Mouse (Mus musculus) NIH3T3 (cell line): Measurements from ENCODE around the gene Asphd1.
A peak's percentile ranks its signal among the peaks of the same experiment; 100 is the strongest.

Experiments
- DNase-seq: peaks from one replicate; pipeline ENCODE4 v3.0.0-alpha.2; 2012; ENCODE audit warnings: low read depth

Asphd1 gene

GRCm38 (mm10) chr7:126949403-126949792 is at the start of gene Asphd1:
Gene Asphd1, minus strand, starts transcription at chr7:126949582.
- DNase-seq, result no peak

- DNase-seq, result peak; percentile 32
Measured at GRCm38 (mm10) chr7:126996449-126996848, 47.1 kb upstream of the Asphd1 start.

GRCm38 (mm10) chr7:126988816-126989215 is 39.4 kb upstream of the Asphd1 start:
- no peak for DNase-seq

DNA sequence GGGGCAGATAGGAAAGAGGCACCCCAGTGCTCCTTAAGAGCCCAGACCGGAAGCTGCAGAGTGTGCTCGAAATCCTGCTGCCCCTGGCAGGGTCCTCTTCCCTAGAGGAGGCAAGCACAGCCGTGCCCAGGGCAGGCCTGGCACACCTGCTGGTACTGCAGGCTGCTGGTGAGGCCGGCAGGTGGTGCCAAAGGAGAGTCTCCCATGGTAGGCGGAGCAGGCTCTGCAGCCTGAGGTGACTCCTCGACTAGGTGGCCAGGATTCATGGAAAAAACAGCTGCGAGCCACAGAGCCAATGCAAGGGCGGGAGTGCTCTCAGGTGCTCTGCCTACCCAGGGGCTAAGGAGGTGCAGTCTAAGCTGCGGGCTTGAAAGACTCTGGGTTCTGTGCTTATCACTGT is 36.9 kb upstream of the Asphd1 start:
- peak; percentile 46 for DNase-seq

DNA sequence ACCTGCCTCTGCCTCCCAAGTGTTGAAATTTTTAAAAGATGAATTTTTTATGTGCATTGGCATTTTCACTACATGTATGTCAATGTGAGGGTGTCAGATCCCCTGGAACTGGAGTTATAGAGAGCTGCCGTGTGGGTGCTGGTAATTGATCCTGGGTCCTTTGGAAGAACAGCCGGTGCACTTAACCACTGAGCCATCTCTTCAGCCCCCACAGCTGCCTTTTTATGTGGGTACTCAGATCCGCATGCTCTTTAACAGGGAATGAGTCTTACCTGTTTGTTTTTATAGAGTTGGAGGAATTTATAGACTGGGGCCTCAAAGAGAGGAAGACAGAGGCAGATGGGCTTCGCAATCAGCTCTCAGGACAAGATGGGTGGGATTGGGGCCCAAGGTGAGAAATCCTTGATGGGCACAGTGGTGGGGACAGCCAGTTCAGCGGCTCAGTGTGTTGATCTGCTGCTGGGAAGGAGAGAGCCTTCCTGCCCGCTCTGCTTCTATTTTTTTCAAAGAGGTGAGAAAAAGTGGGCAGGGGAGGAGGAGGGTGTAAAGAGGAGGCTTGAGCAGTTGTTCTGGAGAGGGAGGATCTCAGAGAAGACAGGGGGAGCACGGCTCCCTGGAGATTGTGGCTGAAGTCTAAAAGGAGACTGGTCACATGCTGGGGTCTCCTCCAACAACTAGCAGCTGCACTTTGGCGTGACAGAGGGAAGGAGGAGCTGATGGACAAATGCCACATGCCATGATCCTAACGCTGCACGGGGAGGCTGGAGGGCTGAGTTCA is 35.5 kb upstream of the Asphd1 start:
- DNase-seq, result no peak

DNA sequence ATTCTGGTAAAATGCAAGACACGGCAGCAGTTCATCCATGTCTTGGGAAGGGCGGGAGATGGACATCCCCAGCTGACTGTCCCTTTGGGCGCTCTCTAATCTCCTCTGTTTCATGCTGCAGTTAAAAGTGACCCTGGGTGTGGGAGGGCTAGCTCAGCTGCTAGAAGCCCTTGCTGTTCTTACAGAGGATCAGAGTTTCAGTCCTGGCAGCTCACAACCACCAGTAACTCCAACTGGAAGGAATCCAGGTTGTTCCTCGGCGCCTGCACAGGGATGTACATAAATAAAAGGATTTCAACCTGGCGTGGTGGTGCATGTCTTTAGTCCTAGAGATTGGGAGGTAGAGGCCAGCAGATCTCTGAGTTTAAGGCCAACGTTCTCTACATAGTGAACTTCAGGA is 33.7 kb upstream of the Asphd1 start:
- no peak for DNase-seq

- no peak for DNase-seq
Measured at GRCm38 (mm10) chr7:126982054-126982453, 32.7 kb upstream of the Asphd1 start.

GRCm38 (mm10) chr7:126981601-126982000 is 32.2 kb upstream of the Asphd1 start:
- DNase-seq, result no peak

DNA sequence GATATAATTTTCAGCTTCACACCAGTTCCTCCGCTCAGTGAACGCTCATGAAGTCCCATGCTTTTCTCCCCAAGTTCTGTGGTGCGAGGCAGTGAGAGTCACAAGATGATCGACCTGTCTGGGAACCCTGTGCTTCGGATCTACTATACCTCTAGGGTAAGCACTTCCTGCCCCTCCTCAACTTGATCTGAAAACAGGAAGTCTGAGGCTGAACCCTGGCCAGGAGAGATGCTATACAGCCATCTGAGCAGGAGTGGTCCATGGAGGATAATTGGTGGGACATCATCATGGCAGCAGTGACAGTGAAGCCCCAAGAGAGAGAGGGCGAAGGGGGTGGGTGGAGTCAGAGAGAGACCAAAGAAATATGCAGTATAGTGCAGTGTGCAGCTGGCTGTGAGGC is 29.5 kb upstream of the Asphd1 start:
- DNase-seq, result no peak

GRCm38 (mm10) chr7:126976878-126977459 is 27.6 kb upstream of the Asphd1 start:
- DNase-seq, result no peak

DNA sequence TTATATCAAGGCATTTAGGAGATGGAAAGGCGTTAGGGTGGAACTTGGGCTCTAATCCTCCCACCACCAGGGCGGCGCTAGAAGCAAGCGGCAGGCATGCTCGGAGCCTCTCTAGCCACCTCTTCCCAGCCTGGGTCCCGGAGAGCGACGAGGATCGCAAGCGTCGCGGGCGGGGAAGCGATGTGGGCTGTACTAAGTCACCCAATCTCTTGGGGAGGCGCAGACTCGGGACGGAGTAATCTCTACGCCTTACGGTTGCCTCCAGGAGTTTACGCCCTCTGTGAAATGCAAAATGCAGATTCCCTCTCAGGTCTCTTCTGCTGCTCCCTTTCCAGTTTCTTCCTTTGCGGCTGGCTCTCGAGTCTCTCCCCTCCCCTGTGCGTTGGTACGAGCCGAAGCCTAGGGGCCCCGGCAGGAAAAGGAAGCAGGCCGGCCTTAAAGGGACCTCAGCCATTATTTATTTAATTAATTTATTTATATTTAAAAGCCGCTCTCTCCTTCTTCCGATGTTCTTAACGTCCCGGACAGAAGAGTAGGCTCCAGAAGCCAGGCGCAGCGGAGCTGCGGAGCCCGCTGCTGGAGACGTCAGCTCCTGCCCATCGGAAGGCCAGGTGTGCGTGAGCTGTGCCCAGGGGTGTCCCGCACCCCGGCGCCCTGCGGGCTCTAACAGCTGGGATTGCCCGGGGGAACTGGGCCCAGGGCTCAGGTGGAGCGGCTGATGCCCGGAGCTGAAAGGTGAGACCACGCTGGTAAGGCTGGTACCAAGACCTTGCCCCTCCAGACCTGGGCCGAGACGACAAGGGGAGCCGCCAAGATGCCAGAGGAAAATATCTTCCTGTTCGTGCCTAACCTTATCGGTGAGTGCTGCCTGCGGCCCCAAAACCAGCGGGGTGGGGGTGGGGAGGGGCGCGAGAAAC is 26.8 kb upstream of the Asphd1 start, which contains the start of gene Cdiptos:
Gene Cdiptos (minus strand): TSS at position 149 of the 917 bp plus-strand sequence.
- peak; percentile 97 for DNase-seq

DNA sequence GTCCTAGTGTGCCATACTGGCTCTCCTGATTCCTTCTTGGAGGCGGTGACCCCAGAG is 26.3 kb upstream of the Asphd1 start, which contains the start of gene Cdipt:
Gene Cdipt (plus strand): TSS at position 22 of the 57 bp plus-strand sequence.
- no peak for DNase-seq

- DNase-seq, result peak; percentile 45
Measured at GRCm38 (mm10) chr7:126975493-126975892, 26.1 kb upstream of the Asphd1 start.

DNA sequence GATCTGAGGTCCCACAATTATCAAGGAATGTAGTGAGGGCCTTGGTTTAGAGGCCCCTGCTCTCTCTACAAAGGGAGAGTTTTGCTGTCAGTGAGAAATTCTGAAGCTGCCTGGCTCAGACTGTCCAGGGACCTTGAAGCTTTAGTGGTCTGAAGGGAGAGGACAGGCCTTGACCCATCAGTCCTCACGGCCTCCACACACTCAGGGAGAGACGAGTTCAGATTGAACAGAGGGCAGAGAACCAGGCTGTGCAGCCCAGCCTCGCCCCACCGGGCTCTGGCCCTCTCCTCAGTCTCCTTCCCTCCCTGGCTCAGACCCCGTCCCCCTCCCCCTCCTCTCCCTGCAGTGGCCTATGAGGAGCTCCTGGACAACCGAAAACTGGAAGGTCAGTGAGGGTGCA is 18.0 kb upstream of the Asphd1 start:
- DNase-seq, result no peak

DNA sequence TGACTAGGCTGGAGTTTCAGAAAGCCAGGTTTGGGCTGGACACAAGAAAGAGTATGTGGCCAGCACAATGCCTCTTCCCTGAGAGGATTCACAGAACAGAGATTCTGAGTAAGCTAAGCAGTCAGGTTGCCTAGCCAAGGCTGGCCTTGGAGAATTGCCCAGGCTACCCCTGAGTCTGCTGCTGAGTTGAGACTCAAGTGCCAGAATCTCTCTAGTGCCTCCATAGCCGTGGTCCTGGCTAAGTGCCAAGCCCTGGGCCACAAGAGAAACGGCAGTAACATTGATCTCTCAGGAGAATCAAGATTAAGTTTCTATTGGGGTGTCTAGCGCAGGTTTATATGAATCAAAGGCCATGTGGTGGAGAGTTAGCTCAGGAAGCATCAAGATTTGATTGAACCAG is 16.2 kb upstream of the Asphd1 start:
- peak; percentile 18 for DNase-seq

- peak; percentile 62 for DNase-seq
Measured at GRCm38 (mm10) chr7:126963548-126964286, 14.3 kb upstream of the Asphd1 start.

- DNase-seq, result no peak
Measured at GRCm38 (mm10) chr7:126961965-126962364, 12.6 kb upstream of the Asphd1 start.

- DNase-seq, result no peak
Measured at GRCm38 (mm10) chr7:126961095-126961494, 11.7 kb upstream of the Asphd1 start.

DNA sequence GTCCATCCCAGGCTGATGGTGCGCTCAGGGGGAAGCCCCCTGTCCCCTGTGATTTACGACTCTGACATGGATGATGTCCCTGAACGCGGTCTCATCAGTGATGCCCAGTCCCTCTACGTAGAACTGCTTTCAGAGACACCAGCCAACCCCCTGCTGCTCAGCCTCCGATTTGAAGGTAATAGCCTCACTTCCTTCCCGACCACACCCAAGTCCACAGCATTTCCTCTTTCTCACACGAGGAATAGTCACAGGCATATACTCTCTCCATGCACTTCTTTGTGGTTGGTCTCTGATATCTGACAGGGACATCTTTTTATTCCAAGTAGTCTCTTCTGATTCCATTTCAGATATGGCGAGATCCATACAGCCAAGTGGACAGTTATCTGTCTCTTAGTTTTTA is 10.4 kb upstream of the Asphd1 start:
- no peak for DNase-seq

- no peak for DNase-seq
Measured at GRCm38 (mm10) chr7:126955125-126955524, 5.7 kb upstream of the Asphd1 start.

DNA sequence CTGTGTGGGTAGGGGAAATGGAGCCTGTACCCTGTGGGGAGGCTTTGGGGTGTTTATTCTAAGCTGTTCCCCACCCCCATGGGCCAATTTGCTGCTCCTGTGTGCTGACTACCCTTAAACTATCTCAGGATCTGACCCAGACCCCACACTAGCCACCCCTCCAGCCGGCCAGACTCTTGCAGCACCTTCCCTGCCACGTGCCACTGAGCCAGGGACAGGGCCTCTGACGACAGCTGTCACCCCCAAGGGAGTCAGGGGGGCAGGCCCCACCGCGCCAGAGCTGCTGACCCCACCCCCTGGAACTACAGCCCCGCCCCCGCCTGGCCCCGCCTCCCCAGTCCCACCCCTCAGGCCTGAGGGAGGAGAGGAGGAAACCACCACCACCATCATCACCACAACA is 3.3 kb upstream of the Asphd1 start:
- DNase-seq, result no peak

GRCm38 (mm10) chr7:126951741-126952140 is 2.4 kb upstream of the Asphd1 start:
- no peak for DNase-seq
